Mouse (Mus musculus): Measurements from ENCODE around the gene Stambpl1. TPM values are rescaled to one million over a fixed set of nuclear protein-coding genes. Genes with fewer than 3 reads are reported as not detected.
"Not testable (repeated sequence)": the region's sequence is repeated elsewhere in the genome, so short reads cannot be mapped to it uniquely, and the experiment has no call there.

Gene Stambpl1
- polyA plus RNA-seq, 1 experiment from 2014 or later: 13.0 TPM

DNA sequence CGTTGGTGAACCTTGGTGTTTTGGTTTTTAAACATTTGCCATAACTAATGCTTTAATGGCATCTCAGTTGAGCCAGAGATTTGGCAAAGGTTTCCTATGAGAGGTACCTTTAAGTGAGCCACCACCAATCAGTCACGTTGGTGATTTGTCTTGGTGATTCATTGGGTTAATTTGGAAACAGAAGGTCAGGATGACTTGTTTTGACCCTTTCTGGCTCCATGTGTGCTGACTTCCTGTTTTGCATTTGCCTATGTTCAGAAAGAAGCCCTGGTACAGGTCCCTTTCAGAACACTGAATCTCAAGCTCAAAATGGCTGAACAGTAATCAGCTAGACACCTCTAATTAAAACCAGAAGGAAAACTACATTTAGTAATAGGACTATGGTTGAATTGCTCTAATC is 7.5 kb downstream of the Stambpl1 start:
- Histone ChIP-seq H3K4me2 (replicated peaks; ENCODE audit: low read depth) (no peak overlapping the region), H3K9ac (ENCODE audit: low read length) (no peak overlapping the region), H3K9me3 (ENCODE audit: control insufficient read depth, low read length) (no peaks in the 10 kb centered on the region), H3K4me3 (ENCODE audit: low read depth, low read length) (no peak overlapping the region), H3K36me3 (ENCODE audit: control insufficient read depth, insufficient read depth, low read length) (no peaks in the 10 kb centered on the region), H3K4me1 (replicated peaks; ENCODE audit: control insufficient read depth, insufficient read depth) (no peaks in the 10 kb centered on the region), H3K27me3 (ENCODE audit: control insufficient read depth, insufficient read depth, low read length) (no peaks in the 10 kb centered on the region), H3K27ac (replicated peaks) (no peak overlapping the region)
- DNase-seq (ENCODE audit: low spot score) (no peak), ATAC-seq (ENCODE audit: low FRiP score, low TSS enrichment) (no peak)
- WGBS: 56% methylated on average over 2 of the region's 2 CpGs
- no peak for TF ChIP-seq EP300 (optimal IDR thresholded peaks at IDR 0.05)
- no peak for TF ChIP-seq CTCF (IDR thresholded peaks at IDR 0.05; ENCODE audit: low read depth)

DNA sequence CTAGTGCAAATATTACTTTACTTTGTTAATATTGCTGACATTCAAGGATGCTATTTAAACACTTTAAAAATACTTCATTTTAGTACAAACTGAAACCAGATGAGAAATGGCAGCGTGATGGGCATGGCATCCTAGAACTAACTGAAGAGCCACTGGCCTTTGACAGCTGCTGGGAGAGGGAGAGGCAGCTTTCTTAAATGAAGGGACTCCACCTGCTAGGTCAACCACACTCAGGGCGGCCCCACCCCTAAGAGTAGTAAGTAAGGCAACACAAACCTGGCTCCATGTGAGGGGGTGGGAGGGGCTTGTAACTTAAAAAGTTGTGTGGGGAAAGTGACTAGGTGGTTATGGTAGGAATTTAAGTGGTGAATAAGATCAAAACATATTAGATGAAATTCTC is 10.6 kb downstream of the Stambpl1 start:
- Histone ChIP-seq H3K9ac (ENCODE audit: low read length) (no peak overlapping the region), H3K4me1 (replicated peaks; ENCODE audit: control insufficient read depth, insufficient read depth) (no peaks in the 10 kb centered on the region), H3K9me3 (ENCODE audit: control insufficient read depth, low read length) (no peaks in the 10 kb centered on the region), H3K4me3 (ENCODE audit: low read depth, low read length) (no peak overlapping the region), H3K4me2 (replicated peaks; ENCODE audit: low read depth) (no peak overlapping the region), H3K27me3 (ENCODE audit: control insufficient read depth, insufficient read depth, low read length) (no peaks in the 10 kb centered on the region), H3K27ac (replicated peaks) (no peak overlapping the region), H3K36me3 (ENCODE audit: control insufficient read depth, insufficient read depth, low read length) (no peaks in the 10 kb centered on the region)
- 77% methylated on average over 2 of the region's 2 CpGs for WGBS
- TF ChIP-seq EP300 (optimal IDR thresholded peaks at IDR 0.05) (no peak), CTCF (IDR thresholded peaks at IDR 0.05; ENCODE audit: low read depth) (no peak)
- ATAC-seq (ENCODE audit: low FRiP score, low TSS enrichment) (no peak), DNase-seq (ENCODE audit: low spot score) (no peak)

DNA sequence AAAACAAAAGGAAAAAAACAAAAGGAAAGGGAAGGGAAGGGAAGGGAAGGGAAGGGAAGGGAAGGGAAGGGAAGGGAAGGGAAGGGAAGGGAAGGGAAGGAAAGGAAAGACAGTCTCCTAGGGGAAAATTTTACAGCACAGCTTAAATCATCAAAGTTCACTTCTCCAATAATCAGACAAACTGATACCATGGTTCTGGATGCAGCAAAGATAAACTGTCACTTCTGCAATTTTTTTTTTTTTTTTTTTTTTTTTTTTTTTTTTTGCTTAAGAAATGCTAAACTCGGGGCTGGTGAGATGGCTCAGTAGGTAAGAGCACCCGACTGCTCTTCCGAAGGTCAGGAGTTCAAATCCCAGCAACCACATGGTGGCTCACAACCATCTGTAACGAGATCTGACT is 14.1 kb downstream of the Stambpl1 start:
- ATAC-seq (ENCODE audit: low FRiP score, low TSS enrichment); H3K4me3 ChIP-seq (ENCODE audit: low read depth, low read length); H3K36me3 ChIP-seq (ENCODE audit: control insufficient read depth, insufficient read depth, low read length); DNase-seq (ENCODE audit: low spot score); H3K27ac ChIP-seq (replicated peaks); H3K27me3 ChIP-seq (ENCODE audit: control insufficient read depth, insufficient read depth, low read length); H3K4me2 ChIP-seq (replicated peaks; ENCODE audit: low read depth); H3K9me3 ChIP-seq (ENCODE audit: control insufficient read depth, low read length); H3K9ac ChIP-seq (ENCODE audit: low read length); H3K4me1 ChIP-seq (replicated peaks; ENCODE audit: control insufficient read depth, insufficient read depth): not testable (repeated sequence)
- WGBS: 69% methylated on average over 3 of the region's 4 CpGs

DNA sequence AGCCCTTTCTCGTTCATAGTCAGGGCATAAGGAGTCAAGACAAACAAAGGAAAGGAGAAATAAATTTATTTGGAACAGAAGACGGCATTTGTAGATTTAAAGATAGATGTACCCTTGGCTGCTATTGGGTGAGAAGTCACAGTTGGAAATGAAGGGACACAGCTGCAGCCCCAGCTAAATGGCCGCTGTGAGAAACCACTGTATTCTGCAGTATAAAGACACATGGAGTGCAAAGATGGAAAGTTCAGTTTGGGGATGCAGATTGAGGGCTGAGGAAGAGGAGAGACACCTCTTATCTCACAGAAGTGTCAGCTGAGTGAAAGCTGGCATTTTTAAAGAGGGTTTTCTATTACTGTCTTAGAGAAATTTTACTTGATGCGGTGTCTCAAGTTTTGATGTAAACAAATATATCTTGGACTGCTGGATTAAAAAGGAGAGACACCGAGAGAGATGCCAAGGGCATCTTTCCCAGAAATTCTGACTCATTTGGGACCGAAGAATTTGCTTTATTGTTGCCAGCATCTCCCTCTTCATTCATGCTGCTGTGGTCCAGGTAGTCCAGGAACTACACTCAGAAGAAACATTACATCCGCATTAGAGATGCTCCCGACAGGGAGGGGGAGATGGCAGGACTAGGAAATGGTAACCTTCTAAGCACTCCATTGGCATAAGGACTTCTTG is 14.9 kb downstream of the Stambpl1 start:
- WGBS: 51% methylated on average over 8 of the region's 8 CpGs
- Histone ChIP-seq H3K4me1 (replicated peaks; ENCODE audit: control insufficient read depth, insufficient read depth) (no peaks in the 10 kb centered on the region), H3K9ac (ENCODE audit: low read length) (no peak overlapping the region), H3K36me3 (ENCODE audit: control insufficient read depth, insufficient read depth, low read length) (no peaks in the 10 kb centered on the region), H3K27me3 (ENCODE audit: control insufficient read depth, insufficient read depth, low read length) (no peaks in the 10 kb centered on the region), H3K4me3 (ENCODE audit: low read depth, low read length) (no peak overlapping the region), H3K27ac (replicated peaks) (no peak overlapping the region), H3K4me2 (replicated peaks; ENCODE audit: low read depth) (no peak overlapping the region), H3K9me3 (ENCODE audit: control insufficient read depth, low read length) (no peaks in the 10 kb centered on the region)
- DNase-seq (ENCODE audit: low spot score) (no peak), ATAC-seq (ENCODE audit: low FRiP score, low TSS enrichment) (no peak)
- no peak for TF ChIP-seq CTCF (IDR thresholded peaks at IDR 0.05; ENCODE audit: low read depth)
- TF ChIP-seq EP300 (optimal IDR thresholded peaks at IDR 0.05): no peak

DNA sequence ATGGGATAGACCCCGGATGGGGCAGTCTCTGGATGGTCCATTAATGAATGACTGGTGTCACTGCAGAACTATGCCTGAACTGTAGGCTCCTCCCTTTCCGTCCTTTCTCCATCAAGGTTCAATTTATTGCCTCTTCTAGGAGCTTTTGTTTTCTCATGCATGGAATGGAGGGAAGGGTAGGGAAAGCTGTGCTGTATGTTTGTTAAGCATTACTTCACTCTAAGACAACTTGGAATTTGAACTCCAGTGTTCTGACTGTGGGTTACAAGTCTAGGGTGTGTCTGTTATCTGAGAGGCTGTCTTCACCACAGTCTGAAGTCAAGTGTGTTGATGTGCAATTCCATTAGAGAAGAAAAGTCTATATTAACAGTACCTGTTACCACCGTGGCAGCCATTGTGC is 17.0 kb downstream of the Stambpl1 start:
- 57% methylated on average over 3 of the region's 3 CpGs for WGBS
- TF ChIP-seq EP300 (optimal IDR thresholded peaks at IDR 0.05) (no peak), CTCF (IDR thresholded peaks at IDR 0.05; ENCODE audit: low read depth) (no peak)
- H3K4me2 ChIP-seq (replicated peaks; ENCODE audit: low read depth): no peak overlapping the region

DNA sequence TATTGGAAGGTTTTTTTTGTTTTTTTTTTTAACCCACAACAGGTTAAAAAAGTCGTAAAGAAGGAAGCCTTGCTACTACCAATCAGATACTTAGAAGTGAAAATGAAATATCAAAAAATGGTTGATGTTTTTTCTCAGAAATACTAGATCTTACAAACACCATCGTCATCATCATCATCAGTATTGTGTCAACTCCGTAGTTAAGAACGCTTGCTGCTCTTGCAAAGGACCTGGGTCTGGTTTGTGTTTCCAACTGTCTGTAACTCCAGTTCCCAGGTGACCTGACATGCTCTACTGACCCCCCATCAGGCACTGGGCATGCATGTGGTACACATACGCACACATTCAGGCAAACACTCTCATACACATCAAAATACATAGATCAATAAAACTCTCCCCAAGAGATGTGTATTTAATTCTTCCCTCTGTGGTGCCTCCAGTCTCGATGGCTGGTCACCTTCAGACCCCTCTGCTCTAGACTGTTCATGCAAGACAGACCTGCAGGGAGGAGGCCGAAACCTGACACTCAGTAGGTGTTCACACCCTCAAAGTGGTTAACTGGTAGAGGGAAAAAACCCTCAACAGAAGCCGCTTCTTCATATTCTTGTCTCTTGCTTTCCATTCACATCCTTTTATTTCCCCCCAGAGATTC is 18.0 kb downstream of the Stambpl1 start:
- no peaks in the 10 kb centered on the region for H3K36me3 ChIP-seq (ENCODE audit: control insufficient read depth, insufficient read depth, low read length)
- WGBS: 80% methylated on average over 8 of the region's 8 CpGs
- no peak for ATAC-seq (ENCODE audit: low FRiP score, low TSS enrichment)
- no peak for DNase-seq (ENCODE audit: low spot score)
- H3K4me3 ChIP-seq (ENCODE audit: low read depth, low read length): no peak overlapping the region
- TF ChIP-seq EP300 (optimal IDR thresholded peaks at IDR 0.05) (no peak), CTCF (IDR thresholded peaks at IDR 0.05; ENCODE audit: low read depth) (no peak)
- H3K9me3 ChIP-seq (ENCODE audit: control insufficient read depth, low read length): no peaks in the 10 kb centered on the region
- no peaks in the 10 kb centered on the region for H3K4me1 ChIP-seq (replicated peaks; ENCODE audit: control insufficient read depth, insufficient read depth)
- H3K27ac ChIP-seq (replicated peaks): no peak overlapping the region
- H3K4me2 ChIP-seq (replicated peaks; ENCODE audit: low read depth): no peak overlapping the region
- no peaks in the 10 kb centered on the region for H3K27me3 ChIP-seq (ENCODE audit: control insufficient read depth, insufficient read depth, low read length)
- H3K9ac ChIP-seq (ENCODE audit: low read length): no peak overlapping the region

More for the DNA sequence above, 17.0 kb downstream of the Stambpl1 start:
- ATAC-seq (ENCODE audit: low FRiP score, low TSS enrichment): peak; percentile 96
- H3K4me3 ChIP-seq (ENCODE audit: low read depth, low read length): no peak overlapping the region
- DNase-seq (ENCODE audit: low spot score): peak; percentile 42
- no peaks in the 10 kb centered on the region for H3K36me3 ChIP-seq (ENCODE audit: control insufficient read depth, insufficient read depth, low read length)
- H3K9me3 ChIP-seq (ENCODE audit: control insufficient read depth, low read length): no peaks in the 10 kb centered on the region
- H3K9ac ChIP-seq (ENCODE audit: low read length): no peak overlapping the region
- H3K27me3 ChIP-seq (ENCODE audit: control insufficient read depth, insufficient read depth, low read length): no peaks in the 10 kb centered on the region
- H3K4me1 ChIP-seq (replicated peaks; ENCODE audit: control insufficient read depth, insufficient read depth): no peaks in the 10 kb centered on the region
- no peak overlapping the region; the same call in 1 of the 2 replicates for H3K27ac ChIP-seq (replicated peaks)

Measured in stomach, postnatal 0 days (tissue).